Mouse (Mus musculus) forebrain, embryonic 14.5 days (tissue): Measurements from ENCODE around the gene Fam120a. TPM values are rescaled to one million over a fixed set of nuclear protein-coding genes. Genes with fewer than 3 reads are reported as not detected.

Experiments
- polyA plus RNA-seq: library from polyadenylated mRNA; unstranded; fragments of >200 nt; fragmentation: Nextera tagmentation; extraction: Ambion mirVana; gene quantifications from 2 replicates; pipeline ENCODE4 v1.2.1, GENCODE M21; 2014

The Fam120a gene
- polyA plus RNA-seq, 1 experiment from 2014 or later: 18.7 TPM

Other genes with a start within 250 kb of the Fam120a start
- 10.6 and 11.3 TPM in 2 replicates for gene Phf2, start 96.9 kb downstream of the Fam120a start, polyA plus RNA-seq
- gene Wnk2, start 180.0 kb upstream of the Fam120a start, polyA plus RNA-seq: 14.9 and 17.8 TPM in 2 replicates
- 26.3 and 30.0 TPM in 2 replicates for gene Ninj1, start 219.5 kb upstream of the Fam120a start, polyA plus RNA-seq
- gene Card19, start 248.0 kb upstream of the Fam120a start, polyA plus RNA-seq: 20.8 and 23.8 TPM in 2 replicates